Mouse (Mus musculus) kidney, adult 2 months (tissue): ENCODE data around the gene Nr2e3.

Experiments used
- CTCF ChIP-seq: fragments of 200-500 bp; conservative IDR thresholded peaks from 2 replicates; pipeline ENCODE4 v1.5.1; 2011; ENCODE audit warnings: low read depth, mild to moderate bottlenecking, control low read depth, low read length, moderate library complexity, mixed read lengths; ENCODE audit not compliant: insufficient read depth, insufficient read length
- POLR2A ChIP-seq: fragments of 200-500 bp; IDR thresholded peaks from one replicate; pipeline ENCODE4 v1.6.1; 2011; ENCODE audit warnings: low read depth, low read length, control low read depth

- TF ChIP-seq CTCF, result no peak
- TF ChIP-seq POLR2A, result no peak
These were observed 20.7 kb upstream of the Nr2e3 start for GRCm38 (mm10) chr9:59981116-59981515.
